In the genomic region with DNA sequence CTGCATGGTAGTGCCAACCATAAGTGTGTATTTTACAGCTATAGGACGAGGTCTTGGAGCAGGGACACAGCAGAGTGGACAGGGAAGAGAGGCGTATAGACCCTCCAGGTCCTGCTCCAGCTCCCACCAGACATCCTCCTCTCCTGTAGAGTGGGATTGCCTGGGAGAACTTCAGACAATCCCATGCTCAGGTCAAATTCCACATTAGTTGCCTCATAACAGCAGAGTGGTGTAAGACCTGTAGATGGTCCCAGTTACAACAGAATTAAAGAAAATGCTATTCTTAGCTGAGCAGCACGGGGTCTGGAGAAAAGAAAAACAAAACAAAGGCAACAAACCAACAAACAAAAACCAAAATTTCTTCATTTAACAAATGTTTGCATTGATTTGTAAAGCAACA, we compare ENCODE assay signal across 10 mouse cellular contexts. TPM values are rescaled to one million over a fixed set of nuclear protein-coding genes. Genes with fewer than 3 reads are reported as not detected.
DNase-seq lines count a peak whose midpoint lies in the region; ATAC-seq and TF ChIP-seq lines count a peak whose summit lies in the region.
"Had no signal": no experiment of that assay in that cellular context is flagged by ENCODE, and none has a peak within 500 bp of the region (broad histone marks: within the 10 kb centered on the region; RNA-seq: fewer than 3 reads in every experiment).

No protein-coding gene starts in this region.

- H3K27me3 ChIP-seq in heart, embryonic 16.5 days (ENCODE audit: control insufficient read depth, insufficient read depth, low read length), result no peaks in the 10 kb centered on the region
- no peaks in the 10 kb centered on the region for H3K27me3 ChIP-seq in heart, embryonic 10.5 days (ENCODE audit: insufficient read depth, poor library complexity, severe bottlenecking)
- H3K27me3 ChIP-seq in CH12.LX (replicated peaks), result no peaks in the 10 kb centered on the region
- no peaks in the 10 kb centered on the region for H3K27me3 ChIP-seq in hindbrain, embryonic 15.5 days
- no peaks in the 10 kb centered on the region for H3K27me3 ChIP-seq in midbrain, embryonic 15.5 days (replicated peaks)
- no peaks in the 10 kb centered on the region for H3K27me3 ChIP-seq in thymus, adult 2 months (ENCODE audit: control insufficient read depth, insufficient read depth, low read length)

- no peak for TF ChIP-seq CTCF in CH12.LX (conservative IDR thresholded peaks at IDR 0.05 in 1 of 2, IDR thresholded peaks at IDR 0.05 in 1 of 2; ENCODE audit: low read depth in 2 of 2, low read length in 2 of 2)
- no peak for TF ChIP-seq CTCF in thymus, adult 2 months (IDR thresholded peaks at IDR 0.05; ENCODE audit: borderline replicate concordance, control insufficient read depth, extremely low read depth, insufficient read depth, low read length, poor library complexity)

- DNase-seq in heart, embryonic 10.5 days (ENCODE audit: low spot score), result no peak
- no peak for DNase-seq in CH12.LX (ENCODE audit: extremely low read depth)
- no peak for DNase-seq in urinary bladder, postnatal 4 days (ENCODE audit: low spot score in 2 of 2)
- DNase-seq in kidney, postnatal 4 days, result no peak
- no peak for DNase-seq in thymus, adult 2 months
- DNase-seq: cerebellum, adult 11-12 months; thymus, adult 18-20 months had no signal

- H3K79me2 ChIP-seq in CH12.LX (replicated peaks; ENCODE audit: control insufficient read depth, extremely low read depth, insufficient read depth, poor library complexity, severe bottlenecking), result peaks cover 23% of the 10 kb centered on the region

- dilution Hi-C loops in CH12.LX (cut with MboI; ENCODE audit: extremely low pct_ligation_motif_present, extremely low pct_unique_long_range_greater_than_20kb, low sequenced_read_pairs), result no loop called here

- in situ Hi-C loops in CH12.LX (cut with MboI; ENCODE audit: low pct_ligation_motif_present, low pct_unique_long_range_greater_than_20kb, low sequenced_read_pairs), result no loop called here

- TF ChIP-seq RAD21 in CH12.LX (IDR thresholded peaks at IDR 0.05; ENCODE audit: low read depth, low read length), result no peak

- no peak overlapping the region for H3K27ac ChIP-seq in heart, embryonic 16.5 days (ENCODE audit: low read length)
- no peak overlapping the region for H3K27ac ChIP-seq in heart, embryonic 10.5 days
- no peak overlapping the region for H3K27ac ChIP-seq in CH12.LX (ENCODE audit: insufficient read depth, low read depth)
- H3K27ac ChIP-seq in hindbrain, embryonic 15.5 days (replicated peaks), result no peak overlapping the region
- no peak overlapping the region for H3K27ac ChIP-seq in midbrain, embryonic 15.5 days
- no peak overlapping the region for H3K27ac ChIP-seq in thymus, adult 2 months (ENCODE audit: control insufficient read depth, insufficient read depth, low read length)

- H3K4me2 ChIP-seq in heart, embryonic 16.5 days (ENCODE audit: low read depth, low read length), result peak overlapping the region; percentile 75
- peak overlapping the region; percentile 84; the same call in 1 of the 2 replicates for H3K4me2 ChIP-seq in CH12.LX (ENCODE audit: insufficient read depth, low read depth, poor library complexity, severe bottlenecking)
- peak overlapping the region; percentile 63 for H3K4me2 ChIP-seq in hindbrain, embryonic 15.5 days
- H3K4me2 ChIP-seq in midbrain, embryonic 15.5 days, result peak overlapping the region; percentile 66; the same call in 1 of the 2 replicates

- no peaks in the 10 kb centered on the region for H3K9me3 ChIP-seq in heart, embryonic 16.5 days (replicated peaks; ENCODE audit: control insufficient read depth, low read length)
- no peaks in the 10 kb centered on the region for H3K9me3 ChIP-seq in heart, embryonic 10.5 days
- H3K9me3 ChIP-seq in CH12.LX (replicated peaks; ENCODE audit: low read length), result no peaks in the 10 kb centered on the region
- H3K9me3 ChIP-seq in hindbrain, embryonic 15.5 days, result no peaks in the 10 kb centered on the region
- no peaks in the 10 kb centered on the region for H3K9me3 ChIP-seq in midbrain, embryonic 15.5 days

- no peak for TF ChIP-seq POLR2A in CH12.LX (IDR thresholded peaks at IDR 0.05; ENCODE audit: low read depth, low read length)
- TF ChIP-seq POLR2A in thymus, adult 2 months (IDR thresholded peaks at IDR 0.05; ENCODE audit: control insufficient read depth, extremely low read depth, insufficient read depth, low read length, poor library complexity), result no peak

- 66% methylated on average over 3 of the region's 3 CpGs for WGBS in heart, embryonic 16.5 days
- WGBS in heart, embryonic 10.5 days, result 73% methylated on average over 3 of the region's 3 CpGs
- WGBS in hindbrain, embryonic 15.5 days, result 82% methylated on average over 3 of the region's 3 CpGs
- 74% methylated on average over 3 of the region's 3 CpGs for WGBS in midbrain, embryonic 15.5 days
- 91% methylated on average over 3 of the region's 3 CpGs for WGBS in thymus, adult 2 months

- H3K36me3 ChIP-seq in heart, embryonic 16.5 days (ENCODE audit: control insufficient read depth, insufficient read depth), result no peaks in the 10 kb centered on the region
- H3K36me3 ChIP-seq in heart, embryonic 10.5 days, result 0 out of 2 replicates have a peak, but pooled peaks cover under 1% of the 10 kb centered on the region
- peaks cover 0 to 1% of the 10 kb centered on the region in 2 experiments for H3K36me3 ChIP-seq in CH12.LX (replicated peaks in 1 of 2; ENCODE audit: control insufficient read depth in 1 of 2, insufficient read depth in 1 of 2, low read length in 1 of 2)
- H3K36me3 ChIP-seq in hindbrain, embryonic 15.5 days, result no peaks in the 10 kb centered on the region
- no peaks in the 10 kb centered on the region for H3K36me3 ChIP-seq in midbrain, embryonic 15.5 days (replicated peaks)
- H3K36me3 ChIP-seq in thymus, adult 2 months (ENCODE audit: control insufficient read depth, insufficient read depth, low read length), result no peaks in the 10 kb centered on the region

- no peak for ATAC-seq in heart, embryonic 16.5 days (replicated peaks; ENCODE audit: extremely low read depth, insufficient read depth, low FRiP score)
- no peak for ATAC-seq in hindbrain, embryonic 15.5 days (ENCODE audit: low FRiP score, low read depth)
- ATAC-seq in midbrain, embryonic 15.5 days (replicated peaks), result no peak

- H3K4me1 ChIP-seq in heart, embryonic 16.5 days (ENCODE audit: control insufficient read depth, insufficient read depth, low read length), result peaks cover 16% of the 10 kb centered on the region; the same call in 1 of the 2 replicates
- peaks cover 29% of the 10 kb centered on the region for H3K4me1 ChIP-seq in heart, embryonic 10.5 days
- peaks cover 19 to 69% of the 10 kb centered on the region in 2 experiments for H3K4me1 ChIP-seq in CH12.LX (ENCODE audit: control insufficient read depth in 1 of 2, insufficient read depth in 2 of 2)
- H3K4me1 ChIP-seq in hindbrain, embryonic 15.5 days (replicated peaks), result peaks cover 30% of the 10 kb centered on the region
- H3K4me1 ChIP-seq in midbrain, embryonic 15.5 days, result peaks cover 24% of the 10 kb centered on the region
- H3K4me1 ChIP-seq in thymus, adult 2 months (replicated peaks; ENCODE audit: control insufficient read depth, insufficient read depth, low read length), result peaks cover 19% of the 10 kb centered on the region

- TF ChIP-seq EP300 in CH12.LX (IDR thresholded peaks at IDR 0.05; ENCODE audit: low read length), result no peak

- peak overlapping the region; percentile 79; the same call in 1 of the 2 replicates for H3K9ac ChIP-seq in heart, embryonic 16.5 days (ENCODE audit: low read length)
- 0 out of 2 replicates have a peak overlapping the region, but pooled peaks have one; percentile 77 for H3K9ac ChIP-seq in CH12.LX (ENCODE audit: insufficient read depth, low read depth)
- no peak overlapping the region for H3K9ac ChIP-seq in hindbrain, embryonic 15.5 days
- no peak overlapping the region for H3K9ac ChIP-seq in midbrain, embryonic 15.5 days

- peak overlapping the region; percentile 72 for H3K4me3 ChIP-seq in heart, embryonic 16.5 days (ENCODE audit: low read length)
- no peak overlapping the region for H3K4me3 ChIP-seq in heart, embryonic 10.5 days
- H3K4me3 ChIP-seq in CH12.LX (replicated peaks in 1 of 3; ENCODE audit: low read depth in 2 of 3, low read length in 2 of 3, poor library complexity in 1 of 3), result peak overlapping the region in 1 of 3 experiments; percentile 23
- peak overlapping the region; percentile 50 for H3K4me3 ChIP-seq in hindbrain, embryonic 15.5 days
- H3K4me3 ChIP-seq in midbrain, embryonic 15.5 days, result no peak overlapping the region
- no peak overlapping the region for H3K4me3 ChIP-seq in thymus, adult 2 months (ENCODE audit: control insufficient read depth, insufficient read depth, low read length)

TF ChIP-seq in CH12.LX, 34 proteins besides CTCF, POLR2A, EP300 and RAD21:
- TF ChIP-seq MAFK (IDR thresholded peaks at IDR 0.05; ENCODE audit: insufficient replicate concordance, low read length) (no peak), TCF12 (IDR thresholded peaks at IDR 0.05; ENCODE audit: low read depth, low read length) (no peak), ETS1 (conservative IDR thresholded peaks at IDR 0.05; ENCODE audit: low read depth, low read length) (no peak)

RNA-seq across cellular contexts. Expression of gene Glrx, which starts 2.3 kb away (rescaled TPM):
- polyA plus RNA-seq in heart, embryonic 16.5 days (2015; fragmentation: Nextera tagmentation; extraction: Ambion mirVana), result 125 and 135 TPM in 2 replicates
- 50.6 and 74.5 TPM in 2 replicates for polyA plus RNA-seq in heart, embryonic 10.5 days (2016; fragmentation: Nextera tagmentation; extraction: Ambion mirVana)
- 21.2 and 26.2 TPM in 2 replicates for total RNA-seq in CH12.LX (2012; rRNA removed)
- total RNA-seq in CH12.LX (2014; rRNA removed), result 62.8 and 65.5 TPM in 2 replicates
- polyA plus RNA-seq in CH12.LX (2012; ENCODE audit: insufficient read length, low read depth), result 48.0 and 53.3 TPM in 2 replicates
- polyA plus RNA-seq in hindbrain, embryonic 15.5 days (2015; fragmentation: Nextera tagmentation; extraction: Ambion mirVana), result 63.5 and 68.7 TPM in 2 replicates
- polyA plus RNA-seq in midbrain, embryonic 15.5 days (2015; fragmentation: Nextera tagmentation; extraction: Ambion mirVana), result 43.4 and 44.4 TPM in 2 replicates
- polyA plus RNA-seq in thymus, adult 2 months (2012; rRNA removed), result 19.4 and 31.9 TPM in 2 replicates

Comparison
In these comparisons a context has a peak if more than half of its experiments do, and no peak if none do; other contexts are left out.
1. H3K4me3 ChIP-seq: peak in heart, embryonic 16.5 days (single experiment) and hindbrain, embryonic 15.5 days (single experiment); none in heart, embryonic 10.5 days (single experiment), midbrain, embryonic 15.5 days (single experiment) and thymus, adult 2 months (single experiment).
2. H3K9ac ChIP-seq: peak in heart, embryonic 16.5 days (single experiment) and CH12.LX (single experiment); none in hindbrain, embryonic 15.5 days (single experiment) and midbrain, embryonic 15.5 days (single experiment).
3. Peak in every context shown above with its lines, with median percentiles within 50 percentile points of each other: H3K4me2 ChIP-seq.